Mouse (Mus musculus): ENCODE measurements around the gene Upb1. TPM values are rescaled to one million over a fixed set of nuclear protein-coding genes. Genes with fewer than 3 reads are reported as not detected.
"Not testable (repeated sequence)": the region's sequence is repeated elsewhere in the genome, so short reads cannot be mapped to it uniquely, and the experiment has no call there.

The Upb1 gene
- total RNA-seq, 2 experiments from 2014 or later = 0.10 to 0.54 TPM

DNA sequence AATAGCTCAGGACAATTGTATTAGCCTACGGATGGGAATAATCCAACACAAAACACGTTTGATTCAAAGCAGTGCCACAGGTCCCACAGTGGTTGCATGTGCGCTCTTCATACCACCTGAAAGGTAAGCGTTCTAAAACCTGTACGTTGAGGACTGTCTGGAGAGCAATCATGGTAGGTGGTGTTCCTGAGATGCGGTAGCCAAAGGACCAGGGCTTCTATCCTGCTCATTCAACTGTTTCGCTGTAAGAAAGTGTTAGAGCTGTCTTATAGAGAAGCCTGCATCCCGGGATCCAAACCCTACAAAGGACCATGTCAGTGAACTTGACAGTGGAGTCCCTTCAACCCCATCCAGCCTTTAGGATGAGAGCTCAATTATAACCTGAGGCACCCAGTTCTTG is 49.4 kb downstream of the Upb1 start:
- DNase-seq (ENCODE audit: extremely low spot score in 1 of 2, low spot score in 1 of 2) = no peak

DNA sequence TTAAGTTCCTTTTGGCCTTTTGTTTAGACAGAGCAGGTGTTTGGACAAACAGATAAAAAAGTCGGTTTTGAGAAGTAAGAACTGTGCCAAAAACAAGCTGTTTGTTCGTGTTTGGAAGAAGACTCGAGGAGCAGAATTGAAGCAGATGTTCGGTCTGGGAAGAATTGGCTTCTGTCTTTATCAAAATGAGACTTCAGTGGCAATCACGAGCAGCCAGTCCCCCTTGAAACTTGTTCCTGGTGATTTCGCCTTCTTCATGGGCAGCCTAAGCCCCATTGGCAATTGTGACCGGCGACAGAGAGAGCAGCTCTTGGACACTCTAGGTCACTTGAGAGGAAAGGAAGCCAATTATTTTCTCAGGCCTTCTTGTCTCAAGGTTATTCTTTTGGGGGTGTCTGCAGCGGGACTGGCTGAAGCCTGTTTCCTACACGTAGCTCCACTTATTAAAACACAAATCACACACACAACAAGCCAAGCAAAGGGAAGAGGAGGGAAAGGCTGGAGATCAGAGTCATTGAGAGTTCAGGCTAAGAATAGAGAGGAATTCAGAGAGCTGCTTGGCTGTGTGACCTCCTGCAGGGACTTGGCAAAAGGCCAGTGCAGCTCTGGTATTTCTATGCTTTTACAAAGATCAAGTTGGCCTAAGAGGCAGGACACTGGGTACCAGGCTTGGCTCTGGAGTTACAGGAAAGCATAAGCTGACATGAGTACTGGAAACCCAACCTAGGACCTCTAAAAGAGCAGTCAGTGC is 50.3 kb downstream of the Upb1 start:
- DNase-seq (ENCODE audit: extremely low spot score in 1 of 2, low spot score in 1 of 2) = no peak

DNA sequence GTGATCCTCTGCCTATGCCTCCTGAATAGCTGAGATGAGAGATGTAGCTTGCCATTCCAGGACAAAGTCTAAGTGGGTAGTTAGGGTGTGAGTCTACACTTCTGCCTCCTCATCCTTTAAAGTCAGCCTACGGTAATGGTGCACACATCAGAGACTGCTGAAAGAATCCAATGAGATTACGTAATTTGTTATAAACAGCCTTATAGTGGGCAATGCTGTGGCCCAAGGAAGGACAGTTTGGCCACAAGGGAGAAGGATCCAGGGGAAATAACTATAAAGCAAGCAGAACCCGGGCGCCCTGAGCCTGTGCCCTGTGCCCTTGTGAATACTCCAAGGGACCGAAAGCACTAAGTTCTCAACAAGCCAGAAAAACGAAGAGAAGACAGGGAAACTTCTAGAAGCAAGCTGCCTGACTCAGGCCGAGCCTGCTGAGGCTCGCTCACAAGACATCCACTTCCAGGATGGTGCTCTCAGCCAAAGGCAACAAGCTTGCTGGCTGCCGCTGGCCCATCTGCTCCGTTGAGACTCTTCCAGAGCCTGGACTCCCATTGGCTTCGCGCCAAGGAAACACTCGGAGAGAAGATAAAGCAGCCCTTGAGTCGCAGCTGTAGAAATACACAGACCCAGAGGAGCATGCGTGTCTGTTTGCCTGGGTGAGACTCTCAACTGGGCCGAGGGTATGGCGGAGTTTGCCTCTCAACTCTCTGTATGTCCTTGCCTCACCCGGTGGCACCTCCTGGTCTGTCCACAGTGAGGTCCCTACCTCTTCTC is 55.3 kb downstream of the Upb1 start:
- not testable (repeated sequence) for DNase-seq (ENCODE audit: extremely low spot score in 1 of 2, low spot score in 1 of 2)

DNA sequence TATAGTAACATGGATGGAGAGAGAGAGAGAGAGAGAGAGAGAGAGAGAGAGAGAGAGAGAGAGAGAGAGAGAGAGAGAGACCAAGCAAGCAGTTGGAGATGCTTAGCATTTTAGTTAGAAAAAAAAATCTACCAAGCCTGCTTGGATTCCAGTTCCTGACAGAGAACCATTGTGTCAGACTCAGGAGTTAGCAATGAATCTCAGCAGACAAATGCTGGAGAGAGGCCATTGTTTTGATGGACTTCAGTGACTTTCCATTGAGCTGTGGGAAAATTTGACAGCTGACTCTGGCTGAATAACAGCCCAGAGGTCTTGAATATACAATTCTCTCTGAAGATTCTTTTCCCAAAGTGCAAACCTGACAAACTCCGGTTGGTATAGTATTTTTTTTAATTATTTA is 56.9 kb downstream of the Upb1 start:
- DNase-seq (ENCODE audit: extremely low spot score in 1 of 2, low spot score in 1 of 2) = no peak

DNA sequence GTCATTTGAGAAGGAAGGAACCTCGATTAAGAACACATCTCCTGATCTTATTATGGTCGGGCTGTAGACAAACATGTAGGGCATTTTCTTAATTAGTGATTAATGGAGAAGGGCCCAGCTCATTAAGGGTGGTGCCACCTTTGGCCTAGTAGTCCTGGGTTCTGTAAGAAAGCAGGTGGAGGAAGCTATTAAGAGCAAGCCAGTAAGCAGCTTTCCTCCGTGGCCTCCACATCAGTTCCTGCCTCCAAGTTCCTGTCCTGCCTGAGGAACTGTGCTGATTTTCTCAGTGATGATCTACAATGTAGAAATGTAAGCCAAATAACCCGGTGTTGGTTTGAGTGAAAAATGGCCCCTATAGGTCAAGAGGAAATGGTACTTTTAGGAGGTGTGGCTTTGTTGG is 57.4 kb downstream of the Upb1 start:
- DNase-seq (ENCODE audit: extremely low spot score in 1 of 2, low spot score in 1 of 2) = no peak

DNA sequence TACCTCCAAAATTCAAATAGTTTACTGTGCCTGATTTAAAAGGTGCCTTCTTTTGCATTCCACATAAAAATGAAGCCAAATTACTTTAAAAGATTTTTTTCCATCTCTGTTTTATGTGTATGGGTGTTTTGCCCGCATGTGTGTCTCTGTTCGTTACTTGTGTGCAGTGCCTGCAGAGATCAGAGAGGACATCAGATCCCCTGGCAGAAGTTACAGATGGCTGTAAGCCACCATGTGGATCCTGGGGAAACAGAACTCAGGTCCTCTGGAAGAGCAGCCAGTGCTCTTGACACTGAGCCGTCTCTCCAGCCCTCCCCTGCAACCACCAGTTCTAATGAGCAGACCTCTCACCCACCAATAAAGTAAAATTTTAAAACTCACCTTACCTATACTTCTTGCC is 61.8 kb downstream of the Upb1 start:
- no peak for DNase-seq (ENCODE audit: extremely low spot score in 1 of 2, low spot score in 1 of 2)

DNA sequence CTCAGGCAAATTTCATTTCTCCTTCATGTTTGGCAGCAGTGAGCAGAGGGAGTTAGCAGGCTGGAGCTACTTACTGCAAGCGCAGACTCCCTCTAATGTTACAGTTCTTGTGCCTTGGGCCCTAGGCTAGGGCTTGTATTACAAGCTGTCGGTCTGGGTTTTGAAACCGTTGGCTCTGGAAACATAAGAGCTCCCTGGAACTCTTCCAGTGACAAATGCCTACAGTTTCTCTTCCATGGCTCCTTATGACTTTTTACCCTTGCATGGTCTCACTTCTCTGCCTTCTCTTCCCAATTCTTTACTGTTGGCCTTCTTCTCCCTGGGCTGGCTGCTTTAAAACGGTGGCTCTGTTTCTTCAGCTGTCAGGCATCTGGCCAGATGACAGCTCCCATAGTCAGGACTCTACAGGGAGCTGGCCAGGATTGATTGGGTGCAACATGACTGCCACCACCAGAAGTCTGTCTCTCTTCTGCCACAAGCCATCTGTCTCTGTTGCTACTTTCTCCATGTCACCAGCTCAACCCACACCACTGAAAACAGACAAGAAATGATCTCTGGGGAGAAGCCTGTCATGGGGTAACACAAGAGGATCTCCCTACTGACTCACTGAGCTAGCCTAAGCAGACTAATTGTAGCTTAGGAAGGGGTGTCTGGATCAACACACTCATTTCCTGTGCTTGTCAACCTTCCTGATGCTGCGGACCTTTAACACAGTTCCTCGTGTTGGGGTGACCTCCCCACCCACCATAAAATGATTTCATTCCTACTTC is 65.1 kb downstream of the Upb1 start:
- DNase-seq (ENCODE audit: extremely low spot score in 1 of 2, low spot score in 1 of 2) = no peak

DNA sequence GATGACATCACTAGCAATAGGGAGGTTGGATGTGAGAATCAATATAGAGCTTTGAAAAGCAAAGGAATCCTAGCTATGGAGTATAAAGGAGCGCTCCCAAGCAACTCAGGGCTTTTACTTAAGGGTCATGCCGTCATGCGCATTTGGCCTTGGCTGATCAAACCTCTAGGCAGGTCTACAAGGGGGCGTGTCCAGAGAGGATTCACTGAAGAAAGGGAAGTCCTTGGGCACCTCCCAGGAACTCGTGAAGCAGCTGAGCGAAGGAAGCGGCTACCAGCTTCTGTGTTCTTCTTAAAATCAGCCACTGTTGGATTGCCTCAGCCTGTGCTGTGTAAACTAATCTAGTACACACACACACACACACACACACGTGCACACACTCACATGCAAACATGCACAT is 72.5 kb downstream of the Upb1 start:
- DNase-seq (ENCODE audit: extremely low spot score in 1 of 2, low spot score in 1 of 2) = no peak

DNA sequence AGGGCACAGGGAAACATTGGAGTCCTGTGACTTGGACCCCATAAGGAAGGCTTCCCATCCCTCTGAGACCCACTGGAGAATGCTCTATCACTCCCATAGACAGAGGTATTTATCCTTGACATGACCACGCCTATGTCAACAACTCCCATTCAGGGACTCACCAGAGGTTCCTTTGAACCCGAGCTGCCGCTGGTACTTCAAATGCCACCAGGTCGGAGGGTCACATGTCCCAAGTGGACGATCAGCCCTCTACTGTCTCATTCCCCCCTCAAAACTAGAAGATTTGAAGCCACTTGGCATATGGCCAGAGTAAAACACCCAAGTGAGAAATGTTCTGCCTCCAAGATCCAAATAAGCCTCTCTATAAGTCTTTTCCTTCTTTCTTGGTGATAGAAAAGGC is 73.7 kb downstream of the Upb1 start:
- no peak for DNase-seq (ENCODE audit: extremely low spot score in 1 of 2, low spot score in 1 of 2)

DNA sequence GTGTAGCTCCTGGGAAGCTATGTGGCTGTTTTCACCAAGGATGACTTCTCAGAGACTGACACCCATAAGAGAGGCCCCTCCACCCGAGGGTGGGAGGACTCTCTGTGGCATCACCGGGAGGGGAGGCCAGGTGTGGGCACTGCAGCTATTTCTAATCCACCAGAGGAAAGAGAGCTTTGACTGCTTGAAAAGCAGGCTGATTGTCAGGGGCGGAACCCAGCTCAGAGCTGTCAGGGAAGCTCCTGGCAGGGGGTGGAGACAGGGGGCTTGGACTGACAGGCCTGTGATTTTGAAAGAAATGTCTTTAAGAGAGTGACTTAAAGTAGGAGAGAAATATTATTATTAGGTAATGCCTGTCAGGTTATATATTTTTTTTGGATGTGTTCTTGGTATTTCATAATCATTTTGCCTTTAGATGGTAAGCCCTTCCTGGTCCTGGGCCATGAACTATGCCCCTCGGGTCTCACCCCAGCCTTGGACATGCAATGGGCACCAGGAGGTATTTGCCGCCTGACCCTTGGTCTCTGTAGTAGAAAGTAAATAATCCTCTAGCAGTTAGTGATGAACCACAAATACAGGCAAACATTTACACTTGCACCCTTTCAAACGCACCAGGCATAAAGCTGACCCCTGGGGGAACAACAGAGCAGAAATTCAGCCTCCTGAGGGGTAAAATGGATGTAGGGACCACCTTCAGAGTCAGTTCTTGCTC is 74.4 kb downstream of the Upb1 start:
- not testable (repeated sequence) for DNase-seq (ENCODE audit: extremely low spot score in 1 of 2, low spot score in 1 of 2)

DNA sequence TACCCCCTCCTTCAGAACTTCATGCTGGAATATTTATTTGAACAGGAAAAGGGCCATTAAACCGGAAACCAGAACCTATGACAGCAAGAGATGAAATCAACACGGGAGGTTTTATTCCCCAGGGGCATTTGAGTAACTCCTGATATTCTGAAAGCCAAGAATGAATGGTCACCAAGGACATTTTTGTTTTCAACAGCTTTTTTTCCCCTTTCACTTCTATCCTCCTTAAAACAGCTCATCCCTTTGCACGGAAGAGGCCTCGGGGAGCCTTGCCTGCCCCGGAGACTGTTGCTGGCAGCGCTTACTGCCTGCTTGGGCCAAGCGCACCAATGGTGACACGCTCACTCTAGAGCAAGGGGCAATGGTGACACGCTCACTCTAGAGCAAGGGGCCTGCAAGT is 76.1 kb downstream of the Upb1 start:
- DNase-seq (ENCODE audit: extremely low spot score in 1 of 2, low spot score in 1 of 2) = no peak

DNA sequence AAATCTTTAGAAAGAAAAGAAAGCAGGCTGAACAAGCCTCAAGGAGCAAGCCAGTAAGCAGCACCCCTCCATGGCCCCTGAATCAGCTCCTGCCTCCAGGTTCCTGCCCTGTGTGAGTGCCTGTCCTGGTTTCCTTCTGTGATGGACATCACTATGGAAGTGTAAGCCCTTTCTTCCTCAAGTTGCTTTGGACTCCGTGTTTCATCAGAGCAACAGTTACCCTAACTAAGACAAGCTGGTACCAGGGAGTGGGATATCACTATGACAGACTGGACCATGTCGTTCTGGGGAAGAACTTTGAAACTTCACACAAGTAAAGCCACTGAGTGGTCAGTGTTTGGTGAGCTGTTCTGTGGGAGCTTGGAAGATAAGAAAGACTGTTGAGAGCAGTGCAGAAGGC is 79.0 kb downstream of the Upb1 start:
- DNase-seq (ENCODE audit: extremely low spot score in 1 of 2, low spot score in 1 of 2) = no peak

DNA sequence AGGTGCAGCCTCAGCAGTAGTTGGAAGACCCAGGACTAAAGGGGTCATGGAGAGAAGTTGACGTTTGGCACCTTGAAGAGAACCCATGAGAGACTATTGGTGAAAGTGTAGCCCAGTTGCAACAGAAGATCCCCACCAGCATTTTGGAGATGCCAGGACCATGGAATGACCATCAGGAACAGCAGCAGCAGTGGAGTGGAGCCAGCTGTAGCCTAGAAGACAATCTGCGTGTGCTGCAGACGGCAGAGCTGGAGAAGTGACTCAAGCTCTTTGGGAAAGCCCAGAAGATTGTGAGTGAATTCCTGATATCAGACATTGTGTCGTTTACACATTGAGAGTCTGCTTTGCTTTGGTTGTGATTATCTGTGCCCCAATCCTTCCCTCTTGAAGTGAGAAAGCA is 80.8 kb downstream of the Upb1 start:
- no peak for DNase-seq (ENCODE audit: extremely low spot score in 1 of 2, low spot score in 1 of 2)

DNA sequence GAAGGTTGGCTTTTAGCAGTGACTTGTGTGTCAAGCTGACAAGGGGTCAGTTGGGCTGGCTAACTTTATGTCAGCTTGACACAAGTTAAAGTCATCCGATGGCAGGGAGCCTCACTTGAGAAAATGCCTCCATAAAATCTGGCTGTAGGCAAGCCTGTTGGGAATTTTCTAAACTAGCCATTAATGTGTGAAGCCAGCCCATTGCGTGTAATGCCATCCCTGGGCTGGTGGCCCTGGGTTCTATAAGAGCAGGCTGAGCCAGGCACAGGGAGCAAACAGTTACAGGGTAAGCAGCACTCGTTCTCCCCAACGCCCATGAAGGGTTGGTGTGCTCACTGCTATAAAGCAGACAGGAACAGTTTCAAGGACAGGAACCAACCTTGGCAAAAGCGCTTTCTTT is 81.4 kb downstream of the Upb1 start:
- DNase-seq (ENCODE audit: extremely low spot score in 1 of 2, low spot score in 1 of 2) = no peak

DNA sequence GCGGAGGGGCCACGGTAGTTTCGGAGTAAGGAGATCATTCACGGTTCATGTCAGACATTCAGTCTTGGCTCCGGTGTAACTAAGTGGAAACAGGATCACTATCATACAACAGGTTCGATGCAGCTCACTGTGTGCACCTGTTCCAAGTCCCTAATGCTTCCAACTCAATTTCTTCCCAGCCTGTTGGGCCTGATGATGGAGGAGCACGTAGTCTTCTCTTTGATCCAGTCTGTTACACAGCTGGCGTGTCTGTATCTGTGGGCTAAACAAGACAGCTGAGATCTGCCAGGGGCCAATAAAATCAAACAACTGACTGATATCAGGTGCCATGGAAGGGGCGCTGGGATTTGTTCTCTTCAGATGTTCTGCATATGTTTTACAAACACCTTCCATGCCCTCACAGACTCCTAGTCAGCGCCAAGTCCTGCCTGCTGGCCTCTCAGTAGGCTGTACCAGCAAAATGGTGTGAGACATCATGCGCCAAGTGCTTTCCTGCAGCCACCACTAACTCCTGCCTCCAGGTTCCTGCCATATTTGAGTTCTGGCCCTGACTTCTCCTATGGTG is 82.1 kb downstream of the Upb1 start:
- DNase-seq (ENCODE audit: extremely low spot score in 1 of 2, low spot score in 1 of 2) = no peak

DNA sequence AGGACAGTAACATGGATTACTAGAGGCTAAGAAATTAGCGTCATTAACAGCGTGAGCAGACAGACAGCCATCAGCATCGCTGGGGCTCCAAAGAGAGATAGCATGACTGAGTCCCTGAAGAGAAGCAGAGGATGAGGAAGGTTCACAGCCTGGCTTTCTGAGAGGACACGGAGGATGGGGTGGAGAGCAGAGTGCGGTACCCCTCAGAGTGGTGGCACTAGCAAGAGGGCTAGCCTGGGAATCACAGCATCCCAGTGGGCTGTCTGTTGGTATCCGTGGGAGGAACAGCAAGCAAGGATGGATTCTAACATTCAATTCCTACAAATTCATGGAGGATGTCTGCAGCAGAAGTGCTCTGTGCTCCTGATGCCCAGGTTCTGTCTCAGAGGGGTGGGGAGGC is 83.2 kb downstream of the Upb1 start:
- DNase-seq (ENCODE audit: extremely low spot score in 1 of 2, low spot score in 1 of 2) = no peak

DNA sequence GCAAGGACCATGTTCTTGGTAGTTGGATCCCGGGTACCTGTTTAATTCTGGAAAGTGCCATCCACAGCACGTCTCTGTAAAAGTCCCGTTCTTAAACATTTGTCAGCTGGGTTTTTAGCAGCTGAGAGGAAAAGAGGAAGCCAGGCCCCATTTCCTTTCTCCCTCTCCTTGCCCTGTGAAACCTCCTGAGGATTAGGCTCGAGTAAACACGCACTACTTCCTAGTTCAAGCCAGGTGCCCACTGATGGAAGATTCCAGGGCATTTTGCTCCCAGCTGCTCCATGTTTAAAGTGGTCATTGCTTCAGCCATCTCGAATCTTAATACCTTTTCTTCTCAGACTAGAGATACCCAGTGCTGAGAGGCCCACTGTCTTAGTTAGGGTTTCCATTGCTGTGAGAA is 83.9 kb downstream of the Upb1 start:
- no peak for DNase-seq (ENCODE audit: extremely low spot score in 1 of 2, low spot score in 1 of 2)

DNA sequence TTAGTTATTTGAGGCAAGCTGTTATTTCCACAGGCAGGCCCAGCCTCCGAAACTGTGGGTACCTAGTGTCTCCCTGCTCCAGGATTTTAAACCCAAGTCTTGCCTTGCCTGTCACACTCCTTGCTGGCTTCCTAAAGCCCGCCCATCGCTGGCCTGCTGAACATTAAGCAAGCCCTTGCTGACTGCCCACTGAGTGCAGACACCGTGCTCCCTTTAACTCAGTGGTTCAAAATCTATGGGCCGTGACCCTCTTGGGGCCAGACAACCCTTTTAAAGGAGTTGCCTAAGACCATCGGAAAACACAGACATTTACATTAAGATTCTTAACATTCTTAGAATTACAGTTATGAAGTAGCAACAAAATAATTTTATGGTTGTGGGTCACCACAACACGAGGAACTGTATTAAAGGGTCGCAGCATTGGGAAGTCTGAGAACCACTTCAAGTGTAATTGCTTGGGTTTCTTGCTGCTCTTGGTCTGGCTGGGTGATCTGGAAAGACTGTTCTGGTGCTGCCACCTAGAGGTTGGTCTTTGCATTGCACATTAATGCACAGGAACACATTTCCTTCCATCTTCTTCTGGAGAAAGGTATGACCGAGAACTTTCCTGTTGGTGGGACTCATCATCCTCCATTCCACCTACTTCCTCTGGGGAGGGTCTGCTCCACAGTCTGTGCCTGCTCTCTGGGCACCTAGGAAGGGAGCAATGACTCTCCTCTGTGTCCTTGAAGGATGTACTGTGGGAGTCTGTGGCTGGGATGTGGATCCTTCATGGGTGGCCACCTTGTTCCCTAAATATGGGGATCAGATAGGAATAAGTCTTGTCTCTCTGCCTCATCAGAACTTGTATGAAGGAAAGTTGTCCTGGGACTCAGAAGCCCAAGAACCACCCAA is 85.4 kb downstream of the Upb1 start:
- peak; percentile 67 to 92 for DNase-seq (ENCODE audit: extremely low spot score in 1 of 2, low spot score in 1 of 2)

DNA sequence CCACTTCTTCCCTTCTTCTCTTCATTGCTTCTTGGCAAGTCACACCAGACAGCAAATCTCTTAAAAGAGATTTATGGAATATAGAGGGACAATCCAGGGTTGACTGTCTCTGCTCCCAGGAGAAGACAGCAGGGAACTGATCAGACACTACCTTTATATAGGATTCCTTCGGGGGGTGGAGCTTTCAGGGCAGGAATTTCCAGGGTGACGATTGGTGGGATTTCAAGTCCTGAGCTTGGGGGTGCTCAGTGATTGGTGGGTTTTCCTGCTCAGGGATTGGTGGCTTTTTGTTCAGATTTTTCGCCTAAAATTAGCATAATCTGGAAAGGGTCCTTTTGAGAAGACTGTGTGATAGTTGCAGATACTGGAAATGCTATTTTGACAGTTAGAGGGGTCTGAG is 86.2 kb downstream of the Upb1 start:
- no peak for DNase-seq (ENCODE audit: extremely low spot score in 1 of 2, low spot score in 1 of 2)

All from layer of hippocampus, postnatal 25 days (tissue).